Mouse (Mus musculus) layer of hippocampus, postnatal 25 days (tissue): ENCODE results near the gene Stac3. TPM values are rescaled to one million over a fixed set of nuclear protein-coding genes. Genes with fewer than 3 reads are reported as not detected.

ENCODE experiments used
- DNase-seq, 2 experiments: peaks; one replicate each; pipeline ENCODE4 v3.0.0; 2022; ENCODE audit warnings: mixed read lengths in 2 of 2, low spot score in 1 of 2; ENCODE audit errors: extremely low spot score in 1 of 2
- total RNA-seq, 2 experiments: library from RNA; stranded (reverse); gene quantifications; 2 replicates each; pipeline ENCODE4 v1.2.3; 2021

The Stac3 gene
- total RNA-seq, 2 experiments from 2014 or later = 2.4 to 4.6 TPM

DNA sequence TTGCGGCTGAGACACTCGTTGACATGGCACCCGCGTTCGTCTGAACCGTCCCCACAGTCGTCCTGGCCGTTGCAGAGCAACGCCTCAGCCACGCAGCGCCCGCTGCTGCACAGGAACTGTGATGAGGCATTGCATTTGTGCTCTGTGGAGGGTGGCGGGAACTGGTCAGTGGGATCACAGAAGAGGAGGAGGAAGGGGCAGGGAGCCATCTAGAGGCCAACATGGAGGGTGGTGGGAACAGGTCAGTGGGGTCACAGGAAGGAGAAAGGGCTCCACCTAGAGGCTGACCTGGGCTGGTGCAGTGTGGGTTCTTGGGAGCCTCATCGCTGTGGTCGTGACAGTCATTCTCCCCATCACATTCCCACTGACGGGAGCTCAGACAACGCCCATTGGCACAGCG lies 54.2 kb downstream of the Stac3 start:
- DNase-seq = no peak

DNA sequence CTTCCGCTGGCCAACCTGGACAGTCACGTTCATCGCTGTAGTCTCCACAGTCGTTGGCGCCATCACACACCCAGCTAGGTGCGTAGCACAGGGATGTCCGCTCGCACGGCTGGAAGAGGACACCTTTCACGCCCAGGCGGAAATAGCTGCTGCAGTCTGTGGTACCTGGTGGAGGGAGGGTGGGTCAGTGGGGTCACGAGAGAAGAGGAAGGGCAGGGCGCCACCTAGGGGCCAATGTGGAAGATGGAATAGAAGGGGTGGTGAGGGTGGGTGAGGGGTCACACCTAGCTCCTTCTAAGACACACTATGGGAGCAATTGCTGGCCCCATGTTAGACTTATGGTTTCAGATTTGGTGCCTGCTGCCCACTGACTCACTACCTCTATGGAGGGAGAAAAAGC lies 55.9 kb downstream of the Stac3 start:
- no peak for DNase-seq

Other genes starting within 250 kb of the Stac3 start
- gene Kif5a, start 238.3 kb upstream of the Stac3 start, total RNA-seq = 100 to 1,000 TPM; 712 to 736 TPM
- 100 to 1,000 TPM; 271 to 276 TPM for gene Dctn2, start 235.3 kb upstream of the Stac3 start, total RNA-seq
- gene Mbd6, start 212.7 kb upstream of the Stac3 start, total RNA-seq = 10 to 100 TPM; 31.8 to 53.9 TPM
- 10 to 100 TPM; 57.1 to 59.4 TPM for gene Mars, start 189.9 kb upstream of the Stac3 start, total RNA-seq
- gene Arhgap9, start 179.7 kb upstream of the Stac3 start, total RNA-seq = 1 to 10 TPM in 1 of 2 experiments, under 1 TPM in 1; 0.89 to 1.1 TPM
- gene Gli1, start 159.7 kb upstream of the Stac3 start, total RNA-seq = 1 to 10 TPM; 2.1 to 3.3 TPM
- not detected for gene Inhbe, start 147.3 kb upstream of the Stac3 start, total RNA-seq
- gene Inhbc, start 131.3 kb upstream of the Stac3 start, total RNA-seq = not detected
- 100 to 1,000 TPM; 153 to 200 TPM for gene R3hdm2, start 121.4 kb upstream of the Stac3 start, total RNA-seq
- gene Ndufa4l2, start 13.3 kb downstream of the Stac3 start, total RNA-seq = 1 to 10 TPM; 4.1 to 6.7 TPM
- gene Shmt2, start 20.8 kb downstream of the Stac3 start, total RNA-seq = 10 to 100 TPM; 29.5 to 31.8 TPM
- gene Nxph4, start 32.9 kb downstream of the Stac3 start, total RNA-seq = 1 to 10 TPM; 1.9 to 2.1 TPM
- 100 to 1,000 TPM; 259 to 316 TPM for gene Lrp1, start 119.5 kb downstream of the Stac3 start, total RNA-seq
- gene Stat6, start 141.3 kb downstream of the Stac3 start, total RNA-seq = 1 to 10 TPM; 4.1 to 7.2 TPM
- 1 to 10 TPM; 5.8 TPM for gene Nemp1, start 165.2 kb downstream of the Stac3 start, total RNA-seq
- gene Nab2, start 166.9 kb downstream of the Stac3 start, total RNA-seq = 10 to 100 TPM; 43.0 to 46.0 TPM
- gene Myo1a, start 203.5 kb downstream of the Stac3 start, total RNA-seq = 1 to 10 TPM in 1 of 2 experiments, under 1 TPM in 1; 0.66 to 1.0 TPM
- 1 to 10 TPM; 4.2 to 5.0 TPM for gene Tac2, start 222.8 kb downstream of the Stac3 start, total RNA-seq
- gene Zbtb39, start 237.9 kb downstream of the Stac3 start, total RNA-seq = 10 to 100 TPM in 1 of 2 experiments, 1 to 10 TPM in 1; 9.9 to 10.1 TPM